11 mouse cellular contexts compared by ENCODE assay signal in the genomic region with DNA sequence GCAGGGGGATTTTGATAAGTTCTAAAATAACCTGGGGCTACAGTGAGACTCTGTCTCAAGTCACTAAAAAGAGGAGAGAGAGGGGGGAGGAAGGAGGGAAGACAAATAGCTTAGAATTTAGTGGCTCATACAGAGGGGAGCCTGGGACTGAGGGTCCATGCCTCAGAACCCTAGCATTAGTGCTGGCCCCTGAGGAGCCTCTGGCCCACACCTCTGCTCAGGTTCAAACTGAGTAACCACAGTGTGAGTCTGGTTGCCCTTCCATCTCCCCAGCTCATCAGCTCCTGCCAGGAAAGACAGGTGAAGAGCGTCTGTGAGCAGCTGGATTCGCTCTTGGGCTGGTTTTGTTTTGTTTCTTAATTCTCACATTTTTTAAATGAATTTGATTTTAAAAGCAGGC. TPM values are rescaled to one million over a fixed set of nuclear protein-coding genes. Genes with fewer than 3 reads are reported as not detected.
DNase-seq lines count a peak whose midpoint lies in the region; ATAC-seq and TF ChIP-seq lines count a peak whose summit lies in the region.
"Had no signal": no experiment of that assay in that cellular context is flagged by ENCODE, and none has a peak within 500 bp of the region (broad histone marks: within the 10 kb centered on the region; RNA-seq: fewer than 3 reads in every experiment).

No protein-coding gene starts in this region.

- TF ChIP-seq POLR2A in cortical plate, adult 2 months (IDR thresholded peaks at IDR 0.05; ENCODE audit: extremely low read depth, insufficient read depth, low read length), result no peak

- H3K27ac ChIP-seq in gastrocnemius, adult 2 months, result no peak overlapping the region
- peak overlapping the region; percentile 42 for H3K27ac ChIP-seq in cortical plate, adult 2 months (ENCODE audit: insufficient read depth, low read length)
- peak overlapping the region; percentile 82 for H3K27ac ChIP-seq in hindbrain, embryonic 14.5 days
- H3K27ac ChIP-seq in midbrain, embryonic 16.5 days (ENCODE audit: low read length), result peak overlapping the region; percentile 85
- H3K27ac ChIP-seq in liver, embryonic 11.5 days (ENCODE audit: low read depth, low read length), result no peak overlapping the region
- H3K27ac ChIP-seq: limb, embryonic 15.5 days had no signal

- WGBS in hindbrain, embryonic 14.5 days, result 37% methylated on average over 2 of the region's 2 CpGs
- WGBS in midbrain, embryonic 16.5 days, result 38% methylated on average over 2 of the region's 2 CpGs
- 68% methylated on average over 2 of the region's 2 CpGs for WGBS in liver, embryonic 11.5 days

- H3K27me3 ChIP-seq in hindbrain, embryonic 14.5 days (ENCODE audit: control insufficient read depth, insufficient read depth, low read length), result no peaks in the 10 kb centered on the region
- H3K27me3 ChIP-seq in midbrain, embryonic 16.5 days (ENCODE audit: control insufficient read depth, insufficient read depth, low read depth, low read length), result no peaks in the 10 kb centered on the region
- H3K27me3 ChIP-seq in liver, embryonic 11.5 days (replicated peaks; ENCODE audit: control insufficient read depth, insufficient read depth, low read length), result no peaks in the 10 kb centered on the region; the same call in 1 of the 2 replicates

- peak overlapping the region; percentile 6; the same call in 1 of the 2 replicates for H3K9ac ChIP-seq in hindbrain, embryonic 14.5 days
- H3K9ac ChIP-seq in midbrain, embryonic 16.5 days (ENCODE audit: low read depth, low read length), result 0 out of 2 replicates have a peak overlapping the region, but pooled peaks have one; percentile 38
- no peak overlapping the region for H3K9ac ChIP-seq in liver, embryonic 11.5 days (ENCODE audit: low read depth, low read length)
- H3K9ac ChIP-seq: heart, embryonic 12.5 days; limb, embryonic 15.5 days had no signal

- intact Hi-C loops in gastrocnemius, adult 2 months (cut with DNase I), result no loop called here

- no peak for TF ChIP-seq CTCF in gastrocnemius, adult 2 months (IDR thresholded peaks at IDR 0.05)
- TF ChIP-seq CTCF in cortical plate, adult 2 months (IDR thresholded peaks at IDR 0.05; ENCODE audit: extremely low read depth, insufficient read depth, low read length), result no peak

- ATAC-seq in hindbrain, embryonic 14.5 days (ENCODE audit: low FRiP score), result no peak
- peak; percentile 61 for ATAC-seq in midbrain, embryonic 16.5 days
- ATAC-seq in liver, embryonic 11.5 days (replicated peaks; ENCODE audit: low FRiP score), result no peak
- ATAC-seq in granulocyte monocyte progenitor cell, adult 5-6 weeks (replicated peaks; ENCODE audit: poor library complexity, severe bottlenecking), result no peak

- H3K36me3 ChIP-seq in hindbrain, embryonic 14.5 days (replicated peaks; ENCODE audit: control insufficient read depth, insufficient read depth), result no peaks in the 10 kb centered on the region; the same call in 1 of the 2 replicates
- H3K36me3 ChIP-seq in midbrain, embryonic 16.5 days (ENCODE audit: control insufficient read depth, insufficient read depth, low read length), result peaks cover 2% of the 10 kb centered on the region; the same call in 1 of the 2 replicates
- no peaks in the 10 kb centered on the region for H3K36me3 ChIP-seq in liver, embryonic 11.5 days (ENCODE audit: control insufficient read depth, insufficient read depth, low read length)
- H3K36me3 ChIP-seq: heart, embryonic 12.5 days; limb, embryonic 15.5 days had no signal

- H3K9me3 ChIP-seq in hindbrain, embryonic 14.5 days (ENCODE audit: control insufficient read depth, low read length), result no peaks in the 10 kb centered on the region
- no peaks in the 10 kb centered on the region for H3K9me3 ChIP-seq in midbrain, embryonic 16.5 days (replicated peaks; ENCODE audit: control insufficient read depth, low read length, poor library complexity, severe bottlenecking)
- no peaks in the 10 kb centered on the region for H3K9me3 ChIP-seq in liver, embryonic 11.5 days (ENCODE audit: control insufficient read depth, low read length)
- H3K9me3 ChIP-seq: heart, embryonic 12.5 days; limb, embryonic 15.5 days had no signal

- peaks cover 26% of the 10 kb centered on the region for H3K4me1 ChIP-seq in cortical plate, adult 2 months (ENCODE audit: control insufficient read depth, insufficient read depth, low read length)
- H3K4me1 ChIP-seq in hindbrain, embryonic 14.5 days (replicated peaks; ENCODE audit: control insufficient read depth, insufficient read depth, low read length), result peaks cover 20% of the 10 kb centered on the region
- peaks cover 26% of the 10 kb centered on the region for H3K4me1 ChIP-seq in midbrain, embryonic 16.5 days (ENCODE audit: control insufficient read depth, insufficient read depth, low read length)
- peaks cover 3% of the 10 kb centered on the region for H3K4me1 ChIP-seq in liver, embryonic 11.5 days (replicated peaks; ENCODE audit: control insufficient read depth, insufficient read depth, low read length)

- no peak for DNase-seq in gastrocnemius, adult 2 months
- no peak for DNase-seq in gastrocnemius, postnatal 25 days
- no peak for DNase-seq in hindbrain, embryonic 14.5 days (ENCODE audit: low spot score)
- no peak for DNase-seq in liver, embryonic 11.5 days (ENCODE audit: low spot score)
- DNase-seq in ovary, postnatal 14 days (ENCODE audit: low spot score), result no peak
- DNase-seq: thymus, adult 2 months had no signal

- H3K4me2 ChIP-seq in hindbrain, embryonic 14.5 days (replicated peaks), result peak overlapping the region; percentile 32
- peak overlapping the region; percentile 45 for H3K4me2 ChIP-seq in midbrain, embryonic 16.5 days (ENCODE audit: low read length)
- H3K4me2 ChIP-seq in liver, embryonic 11.5 days, result no peak overlapping the region
- H3K4me2 ChIP-seq: limb, embryonic 15.5 days had no signal

- H3K4me3 ChIP-seq in gastrocnemius, adult 2 months, result peak overlapping the region; percentile 32
- H3K4me3 ChIP-seq in cortical plate, adult 2 months (ENCODE audit: insufficient read depth, low read length), result no peak overlapping the region
- H3K4me3 ChIP-seq in hindbrain, embryonic 14.5 days (replicated peaks; ENCODE audit: low read length), result no peak overlapping the region
- H3K4me3 ChIP-seq in midbrain, embryonic 16.5 days (ENCODE audit: low read depth, low read length), result no peak overlapping the region
- H3K4me3 ChIP-seq in liver, embryonic 11.5 days (ENCODE audit: low read depth, low read length), result no peak overlapping the region
- H3K4me3 ChIP-seq: heart, embryonic 12.5 days; limb, embryonic 15.5 days had no signal

RNA-seq across cellular contexts. Expression of gene Cttn, which starts 53.6 kb away (rescaled TPM):
- total RNA-seq in gastrocnemius, adult 2 months (2021), result 10 to 100 TPM; 16.3 to 20.7 TPM
- 10 to 100 TPM; 18.7 to 22.1 TPM for total RNA-seq in gastrocnemius, postnatal 25 days (2021)
- polyA plus RNA-seq in cortical plate, adult 2 months (2012; rRNA removed), result 146 and 147 TPM in 2 replicates
- polyA plus RNA-seq in hindbrain, embryonic 14.5 days (2014; fragmentation: Nextera tagmentation; extraction: Ambion mirVana), result 165 and 174 TPM in 2 replicates
- 190 and 195 TPM in 2 replicates for polyA plus RNA-seq in midbrain, embryonic 16.5 days (2015; fragmentation: Nextera tagmentation; extraction: Ambion mirVana)
- polyA plus RNA-seq in liver, embryonic 11.5 days (2014; fragmentation: Nextera tagmentation; extraction: Ambion mirVana), result 101 and 106 TPM in 2 replicates
- total RNA-seq in granulocyte monocyte progenitor cell, adult 5-6 weeks (2014; fragmentation: Nextera tagmentation), result 1.5 and 2.4 TPM in 2 replicates
- 2.3 and 6.8 TPM in 2 replicates for total RNA-seq in granulocyte monocyte progenitor cell, adult 5-6 weeks (2017)

Comparison
In these comparisons a context has a peak if more than half of its experiments do, and no peak if none do; other contexts are left out.
1. H3K27ac ChIP-seq: peak in cortical plate, adult 2 months (single experiment), hindbrain, embryonic 14.5 days (single experiment) and midbrain, embryonic 16.5 days (single experiment); none in gastrocnemius, adult 2 months (single experiment) and liver, embryonic 11.5 days (single experiment).